Comparison of ENCODE assay signal across 18 mouse cellular contexts in the genomic region with DNA sequence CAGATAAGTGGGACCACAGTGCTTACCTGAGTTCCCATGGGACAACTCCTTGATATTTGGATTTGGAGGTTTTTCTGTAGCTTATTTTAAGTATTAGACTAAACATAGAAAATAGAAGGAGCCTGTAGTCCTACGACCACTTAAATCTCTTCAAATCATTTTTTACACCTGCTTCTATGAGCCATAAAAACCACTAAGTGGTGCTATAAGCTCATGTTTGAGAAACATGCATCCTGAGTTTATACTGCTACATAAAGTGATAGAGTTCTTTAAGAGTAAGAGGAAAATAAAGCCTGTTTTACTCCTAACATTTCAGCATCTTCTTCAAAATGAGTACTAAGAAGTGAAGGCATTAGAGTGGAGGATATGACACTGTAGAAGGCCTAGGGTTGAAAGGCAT.
A peak's percentile ranks its signal among the peaks of the same experiment; 100 is the strongest.
DNase-seq lines count a peak whose midpoint lies in the region; ATAC-seq and TF ChIP-seq lines count a peak whose summit lies in the region.
"Had no signal": no experiment of that assay in that cellular context is flagged by ENCODE, and none has a peak within 500 bp of the region (broad histone marks: within the 10 kb centered on the region; RNA-seq: fewer than 3 reads in every experiment).

No protein-coding gene starts in this region.

- TF ChIP-seq CTCF in heart, adult 2 months (IDR thresholded peaks at IDR 0.05), result peak; percentile 52

- WGBS in heart, adult 2 months, result 26% methylated on average over 1 of the region's 1 CpGs
- 42% methylated on average over 1 of the region's 1 CpGs for WGBS in heart, embryonic 12.5 days
- WGBS in limb, embryonic 14.5 days, result 56% methylated on average over 1 of the region's 1 CpGs
- WGBS in limb, embryonic 10.5 days, result 73% methylated on average over 1 of the region's 1 CpGs

- H3K9ac ChIP-seq in heart, adult 2 months (ENCODE audit: low read depth, low read length), result no peak overlapping the region
- no peak overlapping the region for H3K9ac ChIP-seq in heart, embryonic 12.5 days
- no peak overlapping the region for H3K9ac ChIP-seq in limb, embryonic 14.5 days (ENCODE audit: low read depth, low read length, severe bottlenecking)
- H3K9ac ChIP-seq: embryonic facial prominence, embryonic 15.5 days; kidney, embryonic 15.5 days had no signal

- no peaks in the 10 kb centered on the region for H3K9me3 ChIP-seq in heart, embryonic 12.5 days (replicated peaks)
- H3K9me3 ChIP-seq in limb, embryonic 14.5 days (ENCODE audit: control insufficient read depth, low read length), result no peaks in the 10 kb centered on the region
- no peaks in the 10 kb centered on the region for H3K9me3 ChIP-seq in limb, embryonic 10.5 days (replicated peaks)
- H3K9me3 ChIP-seq: embryonic facial prominence, embryonic 15.5 days; kidney, embryonic 15.5 days had no signal

- H3K27me3 ChIP-seq in heart, adult 2 months (ENCODE audit: control insufficient read depth, insufficient read depth, low read length), result no peaks in the 10 kb centered on the region
- H3K27me3 ChIP-seq in heart, embryonic 12.5 days (replicated peaks), result no peaks in the 10 kb centered on the region
- no peaks in the 10 kb centered on the region for H3K27me3 ChIP-seq in limb, embryonic 14.5 days (ENCODE audit: control insufficient read depth, insufficient read depth, low read length)
- peaks cover 39% of the 10 kb centered on the region for H3K27me3 ChIP-seq in limb, embryonic 10.5 days (ENCODE audit: low read depth, poor library complexity, severe bottlenecking)

- DNase-seq in heart, adult 2 months, result no peak
- DNase-seq in limb, embryonic 14.5 days (ENCODE audit: low spot score), result peak; percentile 5
- DNase-seq in limb, embryonic 10.5 days (ENCODE audit: low spot score), result no peak
- DNase-seq in A20 (ENCODE audit: low read depth, low spot score), result peak; percentile 1
- peak; percentile 18 for DNase-seq in brain, adult 2 months (ENCODE audit: low read depth, low spot score)
- DNase-seq in neural tube, embryonic 10.5 days (ENCODE audit: extremely low spot score, low spot score), result no peak
- DNase-seq in frontal cortex, postnatal 25 days (ENCODE audit: low spot score in 2 of 2), result no peak
- DNase-seq: cerebellum, adult 11 months; heart, adult 18-20 months; heart, postnatal 14 days; lung, postnatal 14 days; right cerebral cortex, postnatal 25 days had no signal

- no peak for ATAC-seq in heart, embryonic 12.5 days (ENCODE audit: insufficient number of reproducible peaks, low FRiP score)
- ATAC-seq in limb, embryonic 14.5 days (ENCODE audit: low FRiP score, low read depth), result no peak
- ATAC-seq: activated CD4-positive, CD25-positive, alpha-beta regulatory T cell, adult 4 months had no signal

- no peak for TF ChIP-seq EP300 in heart, adult 2 months (IDR thresholded peaks at IDR 0.05; ENCODE audit: insufficient read depth, low read depth, low read length)

- H3K4me2 ChIP-seq in heart, embryonic 12.5 days, result no peak overlapping the region
- no peak overlapping the region for H3K4me2 ChIP-seq in limb, embryonic 14.5 days (replicated peaks; ENCODE audit: low read depth, low read length, severe bottlenecking)
- H3K4me2 ChIP-seq: embryonic facial prominence, embryonic 15.5 days; kidney, embryonic 15.5 days; liver, embryonic 11.5 days; midbrain, embryonic 11.5 days had no signal

- TF ChIP-seq POLR2A in heart, adult 2 months (IDR thresholded peaks at IDR 0.05; ENCODE audit: insufficient read depth, low read depth, low read length), result no peak
- TF ChIP-seq POLR2A in limb, embryonic 14.5 days (IDR thresholded peaks at IDR 0.05; ENCODE audit: borderline replicate concordance, extremely low read depth, insufficient read depth, insufficient read length), result no peak

- H3K27ac ChIP-seq in heart, adult 2 months, result no peak overlapping the region
- no peak overlapping the region for H3K27ac ChIP-seq in heart, embryonic 12.5 days (ENCODE audit: poor library complexity, severe bottlenecking)
- no peak overlapping the region for H3K27ac ChIP-seq in limb, embryonic 14.5 days (replicated peaks; ENCODE audit: low read depth, low read length)
- H3K27ac ChIP-seq in limb, embryonic 10.5 days, result no peak overlapping the region
- H3K27ac ChIP-seq: embryonic facial prominence, embryonic 15.5 days; kidney, embryonic 15.5 days had no signal

- no peaks in the 10 kb centered on the region for H3K36me3 ChIP-seq in heart, adult 2 months (ENCODE audit: control insufficient read depth, insufficient read depth, low read length)
- no peaks in the 10 kb centered on the region for H3K36me3 ChIP-seq in heart, embryonic 12.5 days
- H3K36me3 ChIP-seq in limb, embryonic 14.5 days (ENCODE audit: control insufficient read depth, insufficient read depth, low read length), result no peaks in the 10 kb centered on the region
- no peaks in the 10 kb centered on the region for H3K36me3 ChIP-seq in limb, embryonic 10.5 days
- H3K36me3 ChIP-seq: embryonic facial prominence, embryonic 15.5 days; kidney, embryonic 15.5 days had no signal

- intact Hi-C loops in heart, adult 2 months (cut with DNase I), result loop anchor here (5.0 kb wide), 1 partner anchor 1874 kb away; no protein-coding TSS in a partner anchor

- no peaks in the 10 kb centered on the region for H3K79me2 ChIP-seq in heart, adult 2 months (replicated peaks; ENCODE audit: control insufficient read depth, insufficient read depth, low read length)

- no peak overlapping the region for H3K4me3 ChIP-seq in heart, adult 2 months
- H3K4me3 ChIP-seq in heart, embryonic 12.5 days, result no peak overlapping the region
- no peak overlapping the region for H3K4me3 ChIP-seq in limb, embryonic 14.5 days (replicated peaks; ENCODE audit: low read length)
- no peak overlapping the region for H3K4me3 ChIP-seq in limb, embryonic 10.5 days
- H3K4me3 ChIP-seq: embryonic facial prominence, embryonic 15.5 days; kidney, embryonic 15.5 days had no signal

- no peaks in the 10 kb centered on the region for H3K4me1 ChIP-seq in heart, adult 2 months (ENCODE audit: control insufficient read depth, insufficient read depth, low read length)
- 0 out of 2 replicates have a peak, but pooled peaks cover 3% of the 10 kb centered on the region for H3K4me1 ChIP-seq in heart, embryonic 12.5 days (replicated peaks)
- H3K4me1 ChIP-seq in limb, embryonic 14.5 days (ENCODE audit: control insufficient read depth, insufficient read depth, low read length), result no peaks in the 10 kb centered on the region
- H3K4me1 ChIP-seq in limb, embryonic 10.5 days, result no peaks in the 10 kb centered on the region
- H3K4me1 ChIP-seq: embryonic facial prominence, embryonic 15.5 days; kidney, embryonic 15.5 days had no signal

Comparison
In these comparisons a context has a peak if more than half of its experiments do, and no peak if none do; other contexts are left out.
1. DNase-seq: peak in limb, embryonic 14.5 days (single experiment), A20 (single experiment) and brain, adult 2 months (single experiment); none in heart, adult 2 months (0 of 2), limb, embryonic 10.5 days (single experiment), neural tube, embryonic 10.5 days (single experiment) and frontal cortex, postnatal 25 days (0 of 2).